Mouse (Mus musculus): ENCODE results near the gene Slc4a1ap. TPM values are rescaled to one million over a fixed set of nuclear protein-coding genes. Genes with fewer than 3 reads are reported as not detected.
A peak's percentile ranks its signal among the peaks of the same experiment; 100 is the strongest.

Gene Slc4a1ap
- 33.8 and 34.4 TPM in 2 replicates for polyA plus RNA-seq (2015; fragmentation: Nextera tagmentation; extraction: Ambion mirVana)

- H3K9ac ChIP-seq: peak within 1 kb of the TSS; percentile 90
Observed at GRCm38 (mm10) chr5:31526354-31527116, at the start of gene Slc4a1ap. Slc4a1ap (plus strand) TSS chr5:31526995.

GRCm38 (mm10) chr5:31480536-31480935 lies 46.3 kb upstream of the Slc4a1ap start:
- ATAC-seq: no peak
- Histone ChIP-seq H3K36me3 (ENCODE audit: poor library complexity, severe bottlenecking) (peaks cover 74% of the 10 kb centered on the region), H3K9ac (no peak overlapping the region), H3K27me3 (no peaks in the 10 kb centered on the region), H3K4me3 (no peak overlapping the region), H3K4me2 (no peak overlapping the region), H3K27ac (no peak overlapping the region), H3K4me1 (no peaks in the 10 kb centered on the region), H3K9me3 (replicated peaks) (no peaks in the 10 kb centered on the region)
- WGBS: 93% methylated on average over 4 of the region's 4 CpGs

More at GRCm38 (mm10) chr5:31526354-31527116, at the start of gene Slc4a1ap:
- peak; percentile 89 for ATAC-seq
- H3K4me2 ChIP-seq: peak within 1 kb of the TSS; percentile 98
- peak within 1 kb of the TSS; percentile 97 for H3K4me3 ChIP-seq
- peaks cover 32% of the 10 kb centered on the region for H3K4me1 ChIP-seq
- no peaks in the 10 kb centered on the region for H3K27me3 ChIP-seq
- H3K36me3 ChIP-seq (ENCODE audit: poor library complexity, severe bottlenecking): peaks cover 44% of the 10 kb centered on the region
- no peaks in the 10 kb centered on the region for H3K9me3 ChIP-seq (replicated peaks)
- peak within 1 kb of the TSS; percentile 80 for H3K27ac ChIP-seq
- WGBS: under 1% methylated on average over 28 of the region's 28 CpGs

- no peak for ATAC-seq
- 96% methylated on average over 3 of the region's 3 CpGs for WGBS
- no peak within 1 kb of the TSS for H3K27ac ChIP-seq
- no peaks in the 10 kb centered on the region for H3K9me3 ChIP-seq (replicated peaks)
- H3K4me1 ChIP-seq: no peaks in the 10 kb centered on the region
- peaks cover 25% of the 10 kb centered on the region for H3K36me3 ChIP-seq (ENCODE audit: poor library complexity, severe bottlenecking)
- no peaks in the 10 kb centered on the region for H3K27me3 ChIP-seq
- no peak within 1 kb of the TSS for H3K4me3 ChIP-seq
- no peak within 1 kb of the TSS for H3K9ac ChIP-seq
- H3K4me2 ChIP-seq: no peak within 1 kb of the TSS
Observed at GRCm38 (mm10) chr5:31485440-31485839, 41.4 kb upstream of the Slc4a1ap start, which contains the start of gene 4930548H24Rik. 4930548H24Rik (plus strand) TSS chr5:31485740.

- Histone ChIP-seq H3K9ac (no peak overlapping the region), H3K4me2 (no peak overlapping the region), H3K4me3 (no peak overlapping the region), H3K9me3 (replicated peaks) (no peaks in the 10 kb centered on the region), H3K36me3 (ENCODE audit: poor library complexity, severe bottlenecking) (peaks cover 2% of the 10 kb centered on the region; the same call in 1 of the 2 replicates), H3K4me1 (no peaks in the 10 kb centered on the region), H3K27ac (no peak overlapping the region), H3K27me3 (no peaks in the 10 kb centered on the region)
- WGBS: 99% methylated on average over 3 of the region's 3 CpGs
- ATAC-seq: no peak
Observed at GRCm38 (mm10) chr5:31487889-31488288, 38.9 kb upstream of the Slc4a1ap start.

- no peak for ATAC-seq
Observed at GRCm38 (mm10) chr5:31489116-31489769, 37.6 kb upstream of the Slc4a1ap start.

GRCm38 (mm10) chr5:31492031-31492430 lies 34.8 kb upstream of the Slc4a1ap start:
- Histone ChIP-seq H3K9ac (no peak overlapping the region), H3K36me3 (ENCODE audit: poor library complexity, severe bottlenecking) (peaks cover 8% of the 10 kb centered on the region), H3K27ac (no peak overlapping the region), H3K27me3 (no peaks in the 10 kb centered on the region), H3K4me1 (peaks cover 10% of the 10 kb centered on the region), H3K4me2 (no peak overlapping the region), H3K4me3 (no peak overlapping the region), H3K9me3 (replicated peaks) (no peaks in the 10 kb centered on the region)
- no peak for ATAC-seq
- WGBS: 43% methylated on average over 1 of the region's 1 CpGs

More at GRCm38 (mm10) chr5:31489116-31489769, 37.6 kb upstream of the Slc4a1ap start:
- Histone ChIP-seq H3K9ac (no peak overlapping the region), H3K36me3 (ENCODE audit: poor library complexity, severe bottlenecking) (peaks cover 2% of the 10 kb centered on the region; the same call in 1 of the 2 replicates), H3K9me3 (replicated peaks) (no peaks in the 10 kb centered on the region), H3K27me3 (no peaks in the 10 kb centered on the region), H3K4me2 (no peak overlapping the region), H3K4me1 (no peaks in the 10 kb centered on the region), H3K27ac (no peak overlapping the region), H3K4me3 (no peak overlapping the region)
- 74% methylated on average over 7 of the region's 7 CpGs for WGBS

- Histone ChIP-seq H3K27me3 (no peaks in the 10 kb centered on the region), H3K4me2 (peak within 1 kb of the TSS; percentile 78), H3K9ac (peak within 1 kb of the TSS; percentile 77), H3K4me1 (peaks cover 10% of the 10 kb centered on the region), H3K9me3 (replicated peaks) (no peaks in the 10 kb centered on the region), H3K4me3 (peak within 1 kb of the TSS; percentile 75), H3K36me3 (ENCODE audit: poor library complexity, severe bottlenecking) (peaks cover 33% of the 10 kb centered on the region), H3K27ac (no peak within 1 kb of the TSS)
- WGBS: under 1% methylated on average over 49 of the region's 49 CpGs
- peak; percentile 100 for ATAC-seq
Observed at GRCm38 (mm10) chr5:31494513-31495297, 32.1 kb upstream of the Slc4a1ap start, which contains the start of gene Gpn1. Gpn1 (plus strand) TSS chr5:31494741.

- Histone ChIP-seq H3K27me3 (no peaks in the 10 kb centered on the region), H3K36me3 (ENCODE audit: poor library complexity, severe bottlenecking) (peaks cover 93% of the 10 kb centered on the region), H3K9me3 (replicated peaks) (no peaks in the 10 kb centered on the region), H3K4me3 (no peak overlapping the region), H3K4me1 (no peaks in the 10 kb centered on the region), H3K9ac (no peak overlapping the region), H3K4me2 (no peak overlapping the region), H3K27ac (no peak overlapping the region)
- ATAC-seq: no peak
- 95% methylated on average over 10 of the region's 10 CpGs for WGBS
Observed at GRCm38 (mm10) chr5:31504843-31505242, 22.0 kb upstream of the Slc4a1ap start.

GRCm38 (mm10) chr5:31512481-31512880 lies 14.3 kb upstream of the Slc4a1ap start:
- Histone ChIP-seq H3K36me3 (ENCODE audit: poor library complexity, severe bottlenecking) (peaks cover 96% of the 10 kb centered on the region), H3K4me3 (no peak overlapping the region), H3K27me3 (no peaks in the 10 kb centered on the region), H3K27ac (no peak overlapping the region), H3K9ac (no peak overlapping the region), H3K9me3 (replicated peaks) (no peaks in the 10 kb centered on the region), H3K4me2 (no peak overlapping the region), H3K4me1 (no peaks in the 10 kb centered on the region)
- ATAC-seq: no peak
- WGBS: 82% methylated on average over 1 of the region's 1 CpGs

- Histone ChIP-seq H3K36me3 (ENCODE audit: poor library complexity, severe bottlenecking) (peaks cover 76% of the 10 kb centered on the region), H3K4me2 (no peak overlapping the region), H3K27me3 (no peaks in the 10 kb centered on the region), H3K4me3 (no peak overlapping the region), H3K9ac (no peak overlapping the region), H3K4me1 (peaks cover 6% of the 10 kb centered on the region), H3K9me3 (replicated peaks) (no peaks in the 10 kb centered on the region), H3K27ac (no peak overlapping the region)
- ATAC-seq: no peak
- WGBS: 96% methylated on average over 6 of the region's 6 CpGs
Observed at GRCm38 (mm10) chr5:31520556-31520955, 6.2 kb upstream of the Slc4a1ap start.

- 0 out of 2 replicates have a peak overlapping the region, but pooled peaks have one; percentile 80 for H3K27ac ChIP-seq
- WGBS: 6% methylated on average over 40 of the region's 40 CpGs
- peak overlapping the region; percentile 90 for H3K9ac ChIP-seq
- peaks cover 44% of the 10 kb centered on the region for H3K36me3 ChIP-seq (ENCODE audit: poor library complexity, severe bottlenecking)
- peaks cover 32% of the 10 kb centered on the region for H3K4me1 ChIP-seq
- H3K27me3 ChIP-seq: no peaks in the 10 kb centered on the region
- H3K9me3 ChIP-seq (replicated peaks): no peaks in the 10 kb centered on the region
- ATAC-seq: peak; percentile 30; the same call in 1 of the 2 replicates
- peak overlapping the region; percentile 98 for H3K4me2 ChIP-seq
- H3K4me3 ChIP-seq: peak overlapping the region; percentile 97
Observed at GRCm38 (mm10) chr5:31527117-31527680, 404 bp downstream of the Slc4a1ap start.

Data from forebrain, embryonic 13.5 days (tissue).